Mouse (Mus musculus) liver, postnatal 0 days (tissue): ENCODE measurements around the gene Tmc3.

Experiments used
- CTCF ChIP-seq: sonication (generic); IDR thresholded peaks from 2 replicates; pipeline ENCODE4 v1.5.1; 2016; ENCODE audit warnings: antibody characterized with exemption, low read depth
- EP300 ChIP-seq: IDR thresholded peaks from 2 replicates; pipeline ENCODE4 v1.6.1; 2016; ENCODE audit warnings: antibody characterized with exemption, low read depth, mild to moderate bottlenecking

DNA sequence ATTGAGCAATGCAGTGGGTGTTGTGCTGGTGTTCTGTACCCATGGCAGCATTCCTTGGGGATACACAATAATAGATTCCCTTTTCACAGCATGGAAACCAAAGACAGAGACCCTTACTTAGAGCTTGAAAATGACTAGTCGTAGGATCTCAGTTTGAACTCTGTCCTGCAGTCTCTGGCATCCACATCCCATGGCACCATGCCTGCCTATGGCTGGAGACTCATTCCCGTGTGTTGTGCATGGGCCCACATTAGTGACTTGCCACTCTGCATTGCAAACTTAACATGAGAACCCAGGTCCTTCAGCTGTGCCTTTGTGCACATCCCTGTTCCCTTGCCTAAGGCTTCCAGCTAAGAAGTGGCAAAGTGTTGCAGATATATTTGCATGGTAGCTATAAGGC lies 60.0 kb downstream of the Tmc3 start:
- TF ChIP-seq CTCF: no peak
- no peak for TF ChIP-seq EP300
